Mouse (Mus musculus): ENCODE measurements around the gene Ugt1a7c.

DNA sequence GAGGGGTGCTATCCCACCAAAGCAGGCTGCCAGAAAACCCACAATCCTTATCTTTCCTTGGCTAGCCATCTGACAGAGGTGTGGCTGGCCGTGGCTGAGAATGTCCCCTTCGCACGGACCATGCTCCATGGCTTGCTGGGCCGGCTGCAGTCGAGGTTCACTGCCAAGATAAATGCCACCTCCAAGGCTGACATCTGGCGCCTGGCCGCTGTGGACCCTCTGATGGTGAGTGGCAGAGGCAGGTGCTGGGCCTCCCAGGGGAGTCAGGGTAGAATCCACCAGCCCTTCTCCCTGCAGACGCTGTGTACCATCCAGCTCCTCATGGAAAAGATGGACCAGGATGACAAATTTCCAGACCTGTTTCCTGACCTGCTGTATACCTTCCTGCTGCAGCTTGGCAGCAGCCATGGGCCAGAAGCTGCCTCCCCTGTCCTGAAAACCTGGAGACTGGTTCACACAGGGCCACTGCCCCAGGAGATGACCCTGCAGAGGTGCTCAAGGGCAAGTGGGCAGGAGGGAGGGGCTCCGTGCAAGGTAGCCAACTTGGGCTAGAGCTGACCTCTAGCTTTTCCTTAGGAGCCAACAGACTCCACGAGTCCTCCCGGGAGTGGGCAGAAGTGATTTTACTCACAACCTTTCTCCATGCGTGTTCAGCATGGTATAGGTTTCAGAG is 160.1 kb downstream of the Ugt1a7c start:
- TF ChIP-seq CTCF (IDR thresholded peaks at IDR 0.05; ENCODE audit: low read depth, low read length), result no peak
- TF ChIP-seq POLR2A (IDR thresholded peaks at IDR 0.05; ENCODE audit: borderline replicate concordance, low read depth, low read length), result no peak

All from bone marrow macrophage, adult 2 months (primary cell).